Mouse (Mus musculus): ENCODE measurements around the gene Klf15.

The Klf15 gene

GRCm38 (mm10) chr6:90491956-90492744 lies 29.8 kb downstream of the Klf15 start:
- ATAC-seq (ENCODE audit: low TSS enrichment) = no peak

- ATAC-seq (ENCODE audit: low TSS enrichment) = no peak
Observed at GRCm38 (mm10) chr6:90494155-90494554, 31.8 kb downstream of the Klf15 start.

DNA sequence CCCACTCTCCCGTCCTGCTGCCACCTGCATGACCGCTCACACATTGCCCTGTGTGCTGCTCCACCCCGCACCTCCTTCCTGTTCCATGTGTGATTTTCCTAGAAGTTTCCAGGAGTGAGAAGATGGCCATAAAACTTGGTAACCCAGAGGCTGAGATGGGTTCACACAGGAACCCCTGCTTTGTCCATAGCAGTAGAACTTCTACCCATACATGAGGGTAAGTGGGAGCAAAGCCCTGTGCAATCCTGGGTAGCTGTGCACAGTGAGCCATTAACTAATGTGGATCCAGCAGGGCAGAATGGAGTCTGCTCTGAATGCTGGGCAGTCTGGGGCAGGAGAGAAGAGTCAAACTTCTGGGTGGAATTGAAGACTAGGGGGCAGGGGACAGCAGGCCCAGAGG lies 32.2 kb downstream of the Klf15 start:
- ATAC-seq (ENCODE audit: low TSS enrichment) = no peak

- peak; percentile 61 for ATAC-seq (ENCODE audit: low TSS enrichment)
Observed at GRCm38 (mm10) chr6:90495282-90495912, 33.0 kb downstream of the Klf15 start.

DNA sequence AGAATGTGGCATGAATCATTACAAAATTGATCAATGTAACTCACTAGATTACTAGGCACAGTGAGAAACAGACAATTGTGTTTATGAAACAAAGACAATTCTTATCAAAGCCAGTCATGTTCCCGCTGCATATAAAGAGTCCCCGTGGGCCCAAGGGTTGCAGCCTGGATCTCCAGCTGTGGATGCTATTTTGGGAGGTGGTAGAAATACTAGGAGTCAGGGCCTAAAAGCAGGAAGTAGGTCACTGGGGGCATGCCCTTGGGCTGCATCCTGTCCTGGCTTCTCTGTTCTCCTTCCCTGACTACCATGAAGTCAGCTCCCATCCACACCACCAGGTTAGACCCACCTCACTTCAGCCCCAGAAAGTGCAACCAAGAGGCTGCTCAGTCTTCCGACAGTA lies 33.8 kb downstream of the Klf15 start:
- no peak for ATAC-seq (ENCODE audit: low TSS enrichment)

- ATAC-seq (ENCODE audit: low TSS enrichment) = no peak
Observed at GRCm38 (mm10) chr6:90499509-90499908, 37.1 kb downstream of the Klf15 start.

DNA sequence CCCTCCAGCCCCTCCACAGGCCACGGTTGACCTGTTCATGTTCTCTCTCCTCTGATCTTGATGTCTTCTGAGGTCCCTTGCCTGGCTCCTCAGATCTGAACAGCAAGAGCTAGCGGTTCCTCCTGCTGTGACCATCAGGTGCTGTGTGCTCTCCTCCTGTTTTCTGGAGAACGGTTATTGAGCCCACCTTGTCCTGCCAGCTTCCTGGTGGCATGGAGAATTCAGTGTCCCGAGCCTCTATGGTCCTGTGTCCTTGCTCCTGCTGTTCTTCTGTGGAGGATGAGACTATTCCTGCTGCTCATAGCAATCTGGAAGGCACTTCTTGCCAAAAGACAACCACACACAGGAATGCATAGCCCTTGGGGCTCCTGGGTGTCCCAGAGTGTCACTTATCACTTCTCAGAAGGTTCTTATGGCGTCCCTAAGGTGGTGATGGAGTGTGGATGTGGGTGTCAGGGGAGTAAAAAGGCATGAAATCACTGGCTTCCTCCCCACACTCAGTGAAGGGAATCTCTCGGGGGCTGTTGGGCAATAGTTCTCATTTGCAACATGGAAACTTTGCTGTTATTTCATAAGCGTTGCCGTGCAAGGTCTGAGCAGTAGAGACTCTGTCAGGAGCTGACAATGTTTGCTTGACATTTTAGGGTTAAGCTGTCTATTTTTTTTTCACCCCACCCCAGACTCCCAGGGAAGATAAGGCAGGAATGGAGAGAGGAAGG lies 39.0 kb downstream of the Klf15 start:
- ATAC-seq (ENCODE audit: low TSS enrichment) = no peak

DNA sequence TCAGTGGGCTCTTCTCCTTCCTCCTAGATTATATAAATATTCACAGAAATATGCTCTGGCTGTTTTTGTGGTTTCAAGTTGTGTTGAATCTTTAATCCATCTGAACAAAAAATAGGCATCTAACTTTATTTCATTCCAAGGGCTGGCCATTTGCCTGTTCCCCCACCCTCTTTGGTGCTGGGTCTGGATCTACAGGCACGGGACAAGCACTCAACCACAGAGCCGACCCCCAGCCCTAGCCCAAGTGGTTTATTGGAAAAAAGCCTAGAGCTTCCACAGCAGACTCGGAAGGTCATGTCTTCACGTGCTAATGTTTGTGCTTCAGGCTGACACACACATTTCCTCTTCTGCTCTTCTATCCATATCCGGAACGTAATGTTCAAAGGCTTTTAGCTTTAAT lies 43.5 kb downstream of the Klf15 start:
- no peak for ATAC-seq (ENCODE audit: low TSS enrichment)

DNA sequence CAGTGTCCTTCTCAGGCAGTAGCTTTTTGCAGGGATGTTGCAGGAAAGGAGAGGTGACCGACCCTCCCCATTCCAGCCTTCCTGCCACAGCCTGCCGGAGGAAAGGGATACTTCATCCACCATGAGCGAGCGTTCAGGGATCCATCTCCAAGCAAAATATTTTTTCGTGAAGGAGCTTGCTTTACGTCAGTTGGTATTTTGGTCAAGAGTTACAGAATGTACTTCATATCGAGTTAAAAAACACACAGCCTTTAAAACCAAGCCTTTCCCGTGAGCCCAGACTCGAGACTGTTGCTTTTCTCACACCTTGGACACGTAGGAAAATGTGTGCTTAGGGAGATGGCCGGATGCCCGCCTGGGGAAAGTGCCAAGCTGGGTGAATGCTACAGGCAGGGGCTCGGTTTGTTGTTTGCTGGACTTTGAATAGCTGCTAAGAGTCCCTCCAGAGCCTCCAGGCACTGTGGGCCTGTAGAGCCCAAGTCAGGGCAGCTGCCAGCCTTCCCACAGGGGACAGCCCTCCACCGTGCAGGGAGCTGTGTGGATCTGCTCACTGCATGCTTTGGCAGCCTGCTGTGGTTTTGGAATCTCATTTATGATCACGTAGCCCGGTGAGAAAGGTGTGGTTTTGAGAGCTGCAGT lies 44.4 kb downstream of the Klf15 start:
- peak; percentile 88 for ATAC-seq (ENCODE audit: low TSS enrichment)

DNA sequence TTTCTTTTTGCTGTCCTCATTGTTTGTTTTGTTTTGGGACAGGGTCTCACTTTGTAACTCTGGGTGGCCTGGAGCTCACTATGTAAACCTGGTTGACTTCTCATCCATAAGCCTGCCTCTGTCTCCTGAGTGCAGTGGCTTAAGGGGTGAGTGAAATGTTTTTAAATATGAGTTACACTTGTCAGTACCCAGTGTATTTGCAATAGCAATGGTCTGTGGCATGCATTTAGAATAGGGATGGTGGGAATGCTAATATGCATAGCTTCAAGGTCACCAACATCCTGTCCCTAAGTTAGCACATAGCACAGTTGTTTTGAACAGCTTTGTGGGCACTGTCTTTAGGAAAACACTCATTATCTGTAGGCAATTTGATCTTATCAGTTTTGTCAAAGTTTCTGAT lies 45.1 kb downstream of the Klf15 start:
- ATAC-seq (ENCODE audit: low TSS enrichment) = no peak

DNA sequence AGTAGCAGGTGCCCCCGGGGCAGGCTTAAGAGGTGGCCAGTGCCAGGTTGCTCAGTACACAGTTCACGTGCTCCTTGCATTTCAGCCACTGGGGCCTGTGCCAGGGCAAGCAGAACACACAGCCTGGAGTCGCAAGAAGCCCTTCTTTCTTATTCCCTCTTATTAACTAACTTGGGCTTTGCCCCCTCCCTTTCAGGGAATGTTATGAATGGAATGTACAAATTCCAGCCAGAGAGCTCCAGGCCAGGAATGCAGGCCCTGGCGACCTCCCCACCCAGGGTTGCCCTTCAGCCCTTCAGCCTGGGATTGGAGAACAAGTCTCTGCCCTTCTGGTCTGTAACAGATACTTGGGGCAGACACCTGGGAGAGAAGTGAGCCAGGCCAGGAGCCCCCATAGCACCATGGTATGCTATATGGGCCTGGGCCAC lies 45.8 kb downstream of the Klf15 start:
- ATAC-seq (ENCODE audit: low TSS enrichment) = no peak

DNA sequence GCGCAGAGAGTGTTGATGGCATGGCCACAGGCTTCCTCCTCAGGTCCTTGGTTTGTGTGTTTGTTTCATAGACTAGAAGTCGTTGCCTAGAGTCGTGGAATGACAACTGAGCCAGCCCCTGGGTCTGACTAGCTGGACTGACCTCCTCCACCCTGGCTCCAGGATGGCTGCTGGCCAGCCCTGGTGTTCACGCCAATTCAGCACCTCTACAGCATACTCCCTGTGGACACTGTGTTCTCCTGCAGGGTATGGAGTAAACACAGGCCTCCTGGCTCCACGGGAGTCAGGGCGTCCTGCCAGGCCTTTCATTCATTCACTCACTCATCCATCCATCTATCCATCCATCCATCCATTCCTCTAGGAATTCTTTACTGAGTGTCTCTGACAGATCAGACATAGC lies 46.7 kb downstream of the Klf15 start:
- ATAC-seq (ENCODE audit: low TSS enrichment) = no peak

GRCm38 (mm10) chr6:90512416-90512815 lies 50.0 kb downstream of the Klf15 start:
- ATAC-seq (ENCODE audit: low TSS enrichment) = no peak

GRCm38 (mm10) chr6:90513074-90513856 lies 50.9 kb downstream of the Klf15 start:
- ATAC-seq (ENCODE audit: low TSS enrichment) = no peak

DNA sequence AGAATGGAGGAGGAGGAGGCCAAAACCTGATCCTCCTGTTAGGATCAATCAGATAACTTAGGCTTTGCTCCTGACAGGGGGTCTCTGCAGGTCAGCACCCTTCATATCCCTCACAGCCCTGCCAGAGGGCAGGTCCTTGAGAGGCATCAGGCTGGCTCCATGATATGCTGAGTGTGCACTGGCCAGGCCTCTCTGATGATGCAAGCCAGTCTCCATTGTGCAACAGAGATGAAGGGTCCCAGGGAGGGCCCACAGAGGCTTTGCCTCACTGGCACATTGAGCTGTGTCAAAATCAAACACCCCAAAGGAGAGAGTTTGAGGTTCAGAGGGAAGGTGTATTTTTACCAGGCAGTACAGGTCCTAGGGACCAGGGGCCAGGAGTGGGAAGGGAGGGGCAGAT lies 52.0 kb downstream of the Klf15 start:
- no peak for ATAC-seq (ENCODE audit: low TSS enrichment)

- peak; percentile 96 for ATAC-seq (ENCODE audit: low TSS enrichment)
Observed at GRCm38 (mm10) chr6:90514883-90515405, 52.6 kb downstream of the Klf15 start.

DNA sequence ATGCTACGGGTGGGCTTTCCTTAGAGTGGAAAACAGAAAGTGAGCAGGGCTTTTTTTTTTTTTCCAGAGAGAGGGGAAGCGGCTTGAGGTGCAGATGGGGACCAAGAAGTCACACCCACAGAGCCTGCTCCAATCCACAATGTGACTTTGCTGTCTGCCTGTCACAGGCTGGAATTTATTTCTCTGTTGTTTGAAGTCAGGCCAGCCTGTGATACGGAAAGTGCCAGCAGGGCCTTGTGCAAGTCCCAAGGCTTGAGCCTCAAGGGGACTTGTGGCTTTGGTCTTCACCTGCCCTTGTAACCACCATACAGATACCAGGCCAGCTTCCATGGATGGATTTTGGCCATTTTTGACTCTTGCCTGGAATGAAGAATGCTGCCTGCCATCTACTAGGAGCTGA lies 56.5 kb downstream of the Klf15 start:
- no peak for ATAC-seq (ENCODE audit: low TSS enrichment)

GRCm38 (mm10) chr6:90519375-90519774 lies 57.0 kb downstream of the Klf15 start:
- no peak for ATAC-seq (ENCODE audit: low TSS enrichment)

Measured in frontal cortex, adult (tissue).